Mouse (Mus musculus) right cerebral cortex, postnatal 4 days (tissue): Measurements from ENCODE around the gene Camkmt.

ENCODE experiments used
- DNase-seq: peaks from one replicate; pipeline ENCODE4 v3.0.0-alpha.2; 2022

The Camkmt gene

GRCm38 (mm10) chr17:85507089-85507460 is 416.7 kb downstream of the Camkmt start:
- DNase-seq = no peak
